8 mouse cellular contexts compared by ENCODE assay signal in the genomic region with DNA sequence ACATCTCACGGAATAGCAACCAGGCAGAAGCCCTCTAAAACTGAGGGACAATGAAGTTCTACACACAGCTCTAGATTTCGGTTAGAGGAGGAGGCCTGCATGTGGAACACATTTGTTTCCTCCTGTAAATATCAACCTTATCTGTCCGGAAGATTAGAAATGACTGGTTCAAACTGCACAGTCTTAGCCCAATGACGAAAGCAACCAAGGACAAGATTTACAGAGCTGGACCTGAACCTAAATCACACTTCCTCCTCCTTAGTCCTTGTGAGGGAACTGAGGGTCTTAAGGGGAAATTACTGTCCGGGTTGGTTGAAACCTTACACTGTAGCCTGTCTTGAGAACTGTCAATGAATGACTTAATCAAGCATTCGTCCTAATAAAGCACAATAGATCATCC. TPM values are rescaled to one million over a fixed set of nuclear protein-coding genes. Genes with fewer than 3 reads are reported as not detected.
A peak's percentile ranks its signal among the peaks of the same experiment; 100 is the strongest.
DNase-seq lines count a peak whose midpoint lies in the region; ATAC-seq lines count a peak whose summit lies in the region.
"Had no signal": no experiment of that assay in that cellular context is flagged by ENCODE, and none has a peak within 500 bp of the region (broad histone marks: within the 10 kb centered on the region; RNA-seq: fewer than 3 reads in every experiment).

No protein-coding gene starts in this region.

- H3K9ac ChIP-seq in forebrain, embryonic 15.5 days (replicated peaks): peak overlapping the region; percentile 94
- peak overlapping the region; percentile 79; the same call in 1 of the 2 replicates for H3K9ac ChIP-seq in liver, embryonic 13.5 days

- no peak for DNase-seq in liver, embryonic 13.5 days
- no peak for DNase-seq in ovary, postnatal 10 days (ENCODE audit: low spot score)
- DNase-seq in thymus, postnatal 10 days (ENCODE audit: low spot score in 2 of 2): no peak
- DNase-seq in c-Kit-positive CD71-positive TER-119-positive erythroid progenitor cells, embryonic 14.5 days (ENCODE audit: low spot score): no peak

- H3K4me3 ChIP-seq in megakaryocyte, embryonic 14.5 days (replicated peaks): peak overlapping the region; percentile 97
- H3K4me3 ChIP-seq in forebrain, embryonic 15.5 days: peak overlapping the region; percentile 100
- peak overlapping the region; percentile 75 for H3K4me3 ChIP-seq in liver, embryonic 13.5 days (replicated peaks)

- no peak overlapping the region for H3K27ac ChIP-seq in forebrain, embryonic 15.5 days (replicated peaks)
- peak overlapping the region; percentile 19; the same call in 1 of the 2 replicates for H3K27ac ChIP-seq in liver, embryonic 13.5 days

- H3K4me2 ChIP-seq in forebrain, embryonic 15.5 days (replicated peaks): peak overlapping the region; percentile 78
- H3K4me2 ChIP-seq in liver, embryonic 13.5 days: peak overlapping the region; percentile 81

- H3K36me3 ChIP-seq in megakaryocyte, embryonic 14.5 days (replicated peaks; ENCODE audit: low read length): no peaks in the 10 kb centered on the region
- H3K36me3 ChIP-seq in forebrain, embryonic 15.5 days: no peaks in the 10 kb centered on the region
- H3K36me3 ChIP-seq in liver, embryonic 13.5 days: no peaks in the 10 kb centered on the region

- WGBS in forebrain, embryonic 15.5 days: 42% methylated on average over 6 of the region's 6 CpGs
- WGBS in liver, embryonic 13.5 days (ENCODE audit: insufficient replicate concordance): 15% methylated on average over 6 of the region's 6 CpGs

- no peak for ATAC-seq in megakaryocyte, adult 5-6 weeks (ENCODE audit: poor library complexity, severe bottlenecking)
- no peak for ATAC-seq in forebrain, embryonic 15.5 days (replicated peaks)
- no peak for ATAC-seq in liver, embryonic 13.5 days (ENCODE audit: low read depth)

- peaks cover 46% of the 10 kb centered on the region for H3K4me1 ChIP-seq in megakaryocyte, embryonic 14.5 days
- peaks cover 32% of the 10 kb centered on the region for H3K4me1 ChIP-seq in forebrain, embryonic 15.5 days
- peaks cover 43% of the 10 kb centered on the region for H3K4me1 ChIP-seq in liver, embryonic 13.5 days (replicated peaks)

- peaks cover 66% of the 10 kb centered on the region for H3K27me3 ChIP-seq in megakaryocyte, embryonic 14.5 days (replicated peaks)
- no peaks in the 10 kb centered on the region for H3K27me3 ChIP-seq in forebrain, embryonic 15.5 days
- H3K27me3 ChIP-seq in liver, embryonic 13.5 days: peaks cover 62% of the 10 kb centered on the region

- no peaks in the 10 kb centered on the region for H3K9me3 ChIP-seq in megakaryocyte, embryonic 14.5 days
- no peaks in the 10 kb centered on the region for H3K9me3 ChIP-seq in forebrain, embryonic 15.5 days
- no peaks in the 10 kb centered on the region for H3K9me3 ChIP-seq in liver, embryonic 13.5 days (replicated peaks)

RNA-seq across cellular contexts. Expression of gene Cdc42bpb, which starts 1.5 kb away (rescaled TPM):
- polyA plus RNA-seq in megakaryocyte, embryonic 14.5 days (2012; ENCODE audit: insufficient read depth, low replicate concordance): 113 and 131 TPM in 2 replicates
- 22.0 and 24.6 TPM in 2 replicates for total RNA-seq in megakaryocyte, adult 5-6 weeks (2015)
- 12.4 and 14.2 TPM in 2 replicates for total RNA-seq in megakaryocyte, adult 5-6 weeks (2017)
- polyA plus RNA-seq in forebrain, embryonic 15.5 days (2015; fragmentation: Nextera tagmentation; extraction: Ambion mirVana): 33.9 and 35.5 TPM in 2 replicates
- polyA plus RNA-seq in liver, embryonic 13.5 days (2015; fragmentation: Nextera tagmentation; extraction: Ambion mirVana): 5.9 and 6.7 TPM in 2 replicates

RNA-seq across cellular contexts. Expression of gene Lbhd2, which starts 30.6 kb away (rescaled TPM):
- polyA plus RNA-seq in megakaryocyte, embryonic 14.5 days (2012; ENCODE audit: insufficient read depth, low replicate concordance): not detected in 2 replicates
- total RNA-seq in megakaryocyte, adult 5-6 weeks (2015): not detected in 2 replicates
- total RNA-seq in megakaryocyte, adult 5-6 weeks (2017): not detected in 2 replicates
- polyA plus RNA-seq in forebrain, embryonic 15.5 days (2015; fragmentation: Nextera tagmentation; extraction: Ambion mirVana): 1.6 and 2.2 TPM in 2 replicates
- polyA plus RNA-seq in liver, embryonic 13.5 days (2015; fragmentation: Nextera tagmentation; extraction: Ambion mirVana): not detected in 2 replicates
- total RNA-seq: megakaryocyte-erythroid progenitor cell, adult 5-6 weeks had no signal

RNA-seq across cellular contexts. Expression of gene Exoc3l4, which starts 40.8 kb away (rescaled TPM):
- 38.6 and 61.4 TPM in 2 replicates for polyA plus RNA-seq in megakaryocyte, embryonic 14.5 days (2012; ENCODE audit: insufficient read depth, low replicate concordance)
- total RNA-seq in megakaryocyte, adult 5-6 weeks (2015): 0.39 and 1.1 TPM in 2 replicates
- 0.29 TPM in 1 of 2 replicates, not detected in the other for total RNA-seq in megakaryocyte, adult 5-6 weeks (2017)
- polyA plus RNA-seq in forebrain, embryonic 15.5 days (2015; fragmentation: Nextera tagmentation; extraction: Ambion mirVana): 1.7 and 2.0 TPM in 2 replicates
- 15.5 and 18.6 TPM in 2 replicates for polyA plus RNA-seq in liver, embryonic 13.5 days (2015; fragmentation: Nextera tagmentation; extraction: Ambion mirVana)
- total RNA-seq: megakaryocyte-erythroid progenitor cell, adult 5-6 weeks had no signal
